In genomic region chr10:61273844-61274215, GRCm38 (mm10) we compare ENCODE assay signal across 8 mouse cellular contexts. TPM values are rescaled to one million over a fixed set of nuclear protein-coding genes. Genes with fewer than 3 reads are reported as not detected.
DNase-seq lines count a peak whose midpoint lies in the region; ATAC-seq and TF ChIP-seq lines count a peak whose summit lies in the region.

No protein-coding gene starts in this region.

- no peaks in the 10 kb centered on the region for H3K36me3 ChIP-seq in ES-Bruce4 (ENCODE audit: control insufficient read depth, insufficient read depth, low read length, poor library complexity, severe bottlenecking)
- H3K36me3 ChIP-seq in embryonic facial prominence, embryonic 14.5 days (ENCODE audit: control insufficient read depth, insufficient read depth, low read length) = no peaks in the 10 kb centered on the region
- no peaks in the 10 kb centered on the region for H3K36me3 ChIP-seq in heart, embryonic 15.5 days
- no peaks in the 10 kb centered on the region for H3K36me3 ChIP-seq in liver, embryonic 12.5 days
- no peaks in the 10 kb centered on the region for H3K36me3 ChIP-seq in small intestine, adult 2 months (ENCODE audit: control insufficient read depth, insufficient read depth, low read length)

- H3K27ac ChIP-seq in ES-Bruce4 (ENCODE audit: insufficient read depth, low read length) = no peak overlapping the region
- H3K27ac ChIP-seq in embryonic facial prominence, embryonic 14.5 days (replicated peaks; ENCODE audit: low read depth, low read length) = peak overlapping the region; percentile 68
- peak overlapping the region; percentile 57; the same call in 1 of the 2 replicates for H3K27ac ChIP-seq in heart, embryonic 15.5 days
- H3K27ac ChIP-seq in liver, embryonic 12.5 days = no peak overlapping the region
- H3K27ac ChIP-seq in small intestine, adult 2 months (ENCODE audit: insufficient read depth, low read depth, low read length) = peak overlapping the region; percentile 53; the same call in 1 of the 2 replicates

- peak overlapping the region; percentile 86 for H3K9ac ChIP-seq in ES-Bruce4 (ENCODE audit: low read depth, poor library complexity, severe bottlenecking)
- peak overlapping the region; percentile 77 for H3K9ac ChIP-seq in embryonic facial prominence, embryonic 14.5 days (ENCODE audit: low read depth, low read length)
- H3K9ac ChIP-seq in heart, embryonic 15.5 days = no peak overlapping the region
- no peak overlapping the region for H3K9ac ChIP-seq in liver, embryonic 12.5 days

- H3K27me3 ChIP-seq in ES-Bruce4 (ENCODE audit: control insufficient read depth, insufficient read depth, low read length, poor library complexity, severe bottlenecking) = no peaks in the 10 kb centered on the region
- H3K27me3 ChIP-seq in embryonic facial prominence, embryonic 14.5 days (replicated peaks; ENCODE audit: control insufficient read depth, insufficient read depth, low read length) = no peaks in the 10 kb centered on the region
- H3K27me3 ChIP-seq in heart, embryonic 15.5 days = 0 out of 2 replicates have a peak, but pooled peaks cover 4% of the 10 kb centered on the region
- H3K27me3 ChIP-seq in liver, embryonic 12.5 days (replicated peaks) = peaks cover 61% of the 10 kb centered on the region
- peaks cover 7% of the 10 kb centered on the region; the same call in 1 of the 2 replicates for H3K27me3 ChIP-seq in small intestine, adult 2 months (ENCODE audit: control insufficient read depth, insufficient read depth, low read length)

- TF ChIP-seq CTCF in ES-Bruce4 (IDR thresholded peaks at IDR 0.05; ENCODE audit: low read depth, low read length) = no peak
- no peak for TF ChIP-seq CTCF in small intestine, adult 2 months (IDR thresholded peaks at IDR 0.05; ENCODE audit: extremely low read depth, insufficient read length, insufficient replicate concordance, low read depth, low read length)

- no peak for TF ChIP-seq POLR2A in ES-Bruce4 (IDR thresholded peaks at IDR 0.05; ENCODE audit: insufficient read depth, low read length)
- no peak for TF ChIP-seq POLR2A in small intestine, adult 2 months (IDR thresholded peaks at IDR 0.05; ENCODE audit: low read depth, low read length)

- H3K9me3 ChIP-seq in ES-Bruce4 (replicated peaks; ENCODE audit: control insufficient read depth, insufficient read depth, low read length, poor library complexity, severe bottlenecking) = no peaks in the 10 kb centered on the region
- H3K9me3 ChIP-seq in embryonic facial prominence, embryonic 14.5 days (ENCODE audit: control insufficient read depth, low read length) = no peaks in the 10 kb centered on the region
- H3K9me3 ChIP-seq in heart, embryonic 15.5 days (replicated peaks) = no peaks in the 10 kb centered on the region
- H3K9me3 ChIP-seq in liver, embryonic 12.5 days (replicated peaks) = no peaks in the 10 kb centered on the region

- H3K4me1 ChIP-seq in ES-Bruce4 (ENCODE audit: control insufficient read depth, insufficient read depth, low read length) = peaks cover 15% of the 10 kb centered on the region
- peaks cover 15% of the 10 kb centered on the region; the same call in 1 of the 2 replicates for H3K4me1 ChIP-seq in embryonic facial prominence, embryonic 14.5 days (ENCODE audit: control insufficient read depth, insufficient read depth, low read length)
- peaks cover 36% of the 10 kb centered on the region for H3K4me1 ChIP-seq in heart, embryonic 15.5 days (replicated peaks)
- H3K4me1 ChIP-seq in liver, embryonic 12.5 days = peaks cover 5% of the 10 kb centered on the region; the same call in 1 of the 2 replicates
- H3K4me1 ChIP-seq in small intestine, adult 2 months (ENCODE audit: control insufficient read depth, insufficient read depth, insufficient read length, low read length) = no peaks in the 10 kb centered on the region

- no peak for ATAC-seq in embryonic facial prominence, embryonic 14.5 days (ENCODE audit: low read depth)
- ATAC-seq in heart, embryonic 15.5 days (replicated peaks; ENCODE audit: insufficient number of reproducible peaks, insufficient read depth, low FRiP score, low read depth) = no peak
- ATAC-seq in liver, embryonic 12.5 days = no peak

- 37% methylated on average over 7 of the region's 7 CpGs for WGBS in embryonic facial prominence, embryonic 14.5 days
- WGBS in heart, embryonic 15.5 days = 63% methylated on average over 7 of the region's 7 CpGs
- 40% methylated on average over 7 of the region's 7 CpGs for WGBS in liver, embryonic 12.5 days (ENCODE audit: insufficient replicate concordance)
- WGBS in small intestine, adult 2 months = 62% methylated on average over 7 of the region's 7 CpGs

- no peak for DNase-seq in embryonic facial prominence, embryonic 14.5 days (ENCODE audit: low spot score)
- DNase-seq in adrenal gland, adult (ENCODE audit: inconsistent age in 2 of 2, low spot score in 1 of 2) = no peak
- DNase-seq in urinary bladder, postnatal 25 days (ENCODE audit: low spot score) = no peak
- no peak for DNase-seq in thymus, adult 18-20 months

- peak overlapping the region; percentile 57 for H3K4me3 ChIP-seq in ES-Bruce4 (ENCODE audit: low read depth, low read length)
- H3K4me3 ChIP-seq in embryonic facial prominence, embryonic 14.5 days (ENCODE audit: low read depth, low read length) = peak overlapping the region; percentile 62
- H3K4me3 ChIP-seq in heart, embryonic 15.5 days = peak overlapping the region; percentile 60
- no peak overlapping the region for H3K4me3 ChIP-seq in liver, embryonic 12.5 days
- H3K4me3 ChIP-seq in small intestine, adult 2 months (ENCODE audit: low read depth, low read length) = no peak overlapping the region; the same call in 1 of the 2 replicates

- peak overlapping the region; percentile 93 for H3K4me2 ChIP-seq in embryonic facial prominence, embryonic 14.5 days (ENCODE audit: low read depth, low read length)
- peak overlapping the region; percentile 97 for H3K4me2 ChIP-seq in heart, embryonic 15.5 days
- peak overlapping the region; percentile 66 for H3K4me2 ChIP-seq in liver, embryonic 12.5 days

- TF ChIP-seq EP300 in ES-Bruce4 (IDR thresholded peaks at IDR 0.05; ENCODE audit: insufficient read depth, low read depth, low read length) = no peak

RNA-seq across cellular contexts. Expression of gene Adamts14, which starts 0.6 kb away (rescaled TPM):
- 3.7 and 4.2 TPM in 2 replicates for polyA plus RNA-seq in ES-Bruce4 (2011; ENCODE audit: insufficient read depth, insufficient read length, low read depth, missing spikeins)
- 7.2 and 7.3 TPM in 2 replicates for polyA plus RNA-seq in embryonic facial prominence, embryonic 14.5 days (2014; fragmentation: Nextera tagmentation; extraction: Ambion mirVana)
- polyA plus RNA-seq in heart, embryonic 15.5 days (2015; fragmentation: Nextera tagmentation; extraction: Ambion mirVana) = 1.4 and 2.3 TPM in 2 replicates
- 0.27 and 0.38 TPM in 2 replicates for polyA plus RNA-seq in liver, embryonic 12.5 days (2016; fragmentation: Nextera tagmentation; extraction: Ambion mirVana)
- polyA plus RNA-seq in small intestine, adult 2 months (2012; rRNA removed) = 1.3 and 1.8 TPM in 2 replicates

RNA-seq across cellular contexts. Expression of gene Prf1, which starts 23.8 kb away (rescaled TPM):
- not detected in 2 replicates for polyA plus RNA-seq in ES-Bruce4 (2011; ENCODE audit: insufficient read depth, insufficient read length, low read depth, missing spikeins)
- polyA plus RNA-seq in embryonic facial prominence, embryonic 14.5 days (2014; fragmentation: Nextera tagmentation; extraction: Ambion mirVana) = 0.14 TPM in 1 of 2 replicates, not detected in the other
- polyA plus RNA-seq in heart, embryonic 15.5 days (2015; fragmentation: Nextera tagmentation; extraction: Ambion mirVana) = 0.09 TPM in 1 of 2 replicates, not detected in the other
- polyA plus RNA-seq in liver, embryonic 12.5 days (2016; fragmentation: Nextera tagmentation; extraction: Ambion mirVana) = not detected in 2 replicates
- 0.65 and 1.3 TPM in 2 replicates for polyA plus RNA-seq in small intestine, adult 2 months (2012; rRNA removed)

Comparison
In these comparisons a context has a peak if more than half of its experiments do, and no peak if none do; other contexts are left out.
1. H3K27ac ChIP-seq: peak in embryonic facial prominence, embryonic 14.5 days (single experiment), heart, embryonic 15.5 days (single experiment) and small intestine, adult 2 months (single experiment); none in ES-Bruce4 (single experiment) and liver, embryonic 12.5 days (single experiment).
2. H3K4me3 ChIP-seq: peak in ES-Bruce4 (single experiment), embryonic facial prominence, embryonic 14.5 days (single experiment) and heart, embryonic 15.5 days (single experiment); none in liver, embryonic 12.5 days (single experiment) and small intestine, adult 2 months (single experiment).
3. H3K9ac ChIP-seq: peak in ES-Bruce4 (single experiment) and embryonic facial prominence, embryonic 14.5 days (single experiment); none in heart, embryonic 15.5 days (single experiment) and liver, embryonic 12.5 days (single experiment).
4. Peak in every context shown above with its lines, with median percentiles within 50 percentile points of each other: H3K4me2 ChIP-seq.